Mouse (Mus musculus) Patski (cell line): Measurements from ENCODE around the gene Ostn. TPM values are rescaled to one million over a fixed set of nuclear protein-coding genes. Genes with fewer than 3 reads are reported as not detected.

Experiments used
- ATAC-seq: fragments of 100-300 bp; one replicate; pipeline ENCODE4 v1.8.0; 2021
- CTCF ChIA-PET: fragments of 350-600 bp; sonication (Branson Sonifier 250); formaldehyde crosslinking; loops from one replicate; lab custom pipeline; 2022; ENCODE audit warnings: inconsistent platforms; lab: Charles Lee
- POLR2A ChIA-PET: fragments of 350-600 bp; sonication (Branson Sonifier 250); formaldehyde crosslinking; loops from one replicate; lab custom pipeline; 2022; ENCODE audit warnings: antibody characterized with exemption, inconsistent platforms; lab: Charles Lee
- DNase-seq: peaks from one replicate; pipeline ENCODE4 v3.0.0-alpha.2; 2011; ENCODE audit warnings: low read depth, low spot score
- H3K27me3 ChIP-seq: fragments of 371-371 bp; one replicate; pipeline ENCODE4 v1.5.1; 2021
- CTCF ChIP-seq: fragments of 100-300 bp; IDR thresholded peaks from one replicate; pipeline ENCODE4 v1.5.1; 2021
- in situ Hi-C: fragments of 300-500 bp; cut with MboI; formaldehyde crosslinking; loops from 3 replicates; pipeline ENCODE4 v1.11.1; 2018; ENCODE audit warnings: low pct_unique_long_range_greater_than_20kb, mixed read lengths
- polyA plus RNA-seq: library from polyadenylated mRNA; unstranded; gene quantifications from one replicate; pipeline ENCODE4 v1.2.3, GENCODE M21; 2021

The Ostn gene
- polyA plus RNA-seq, 1 experiment from 2014 or later, result 0.23 TPM

- no peak for DNase-seq
- H3K27me3 ChIP-seq, result peaks cover 7% of the 10 kb centered on the region
- no peak for ATAC-seq
- in situ Hi-C loops, result no loop called here
- no peak for TF ChIP-seq CTCF
- CTCF ChIA-PET, result no interaction called here
- POLR2A ChIA-PET, result interaction anchor here (0.7 kb wide), 1 partner anchor 46 kb away, joined by 4 read pairs; no protein-coding TSS in a partner anchor
Measured at GRCm38 (mm10) chr16:27354464-27354863, 47.2 kb downstream of the Ostn start.

- no peaks in the 10 kb centered on the region for H3K27me3 ChIP-seq
- TF ChIP-seq CTCF, result no peak
- POLR2A ChIA-PET, result no interaction called here
- in situ Hi-C loops, result no loop called here
- DNase-seq, result no peak
- CTCF ChIA-PET, result no interaction called here
- no peak for ATAC-seq
Measured at GRCm38 (mm10) chr16:27360059-27360458, 52.8 kb downstream of the Ostn start.

GRCm38 (mm10) chr16:27370191-27370590 is 62.9 kb downstream of the Ostn start, which contains the start of gene Uts2b:
TSS of gene Uts2b (minus strand) at chr16:27370239.
- in situ Hi-C loops, result no loop called here
- no peak for TF ChIP-seq CTCF
- DNase-seq (no peak), ATAC-seq (no peak)
- no peaks in the 10 kb centered on the region for H3K27me3 ChIP-seq
- POLR2A ChIA-PET, result interaction anchor here (0.6 to 1.0 kb wide), 2 partner anchors 31 to 484 kb away, joined by 3 read pairs; no protein-coding TSS in a partner anchor
- CTCF ChIA-PET, result interaction anchor here (1.0 to 1.2 kb wide), 2 partner anchors 14 to 30 kb away, joined by 3 read pairs; no protein-coding TSS in a partner anchor

DNA sequence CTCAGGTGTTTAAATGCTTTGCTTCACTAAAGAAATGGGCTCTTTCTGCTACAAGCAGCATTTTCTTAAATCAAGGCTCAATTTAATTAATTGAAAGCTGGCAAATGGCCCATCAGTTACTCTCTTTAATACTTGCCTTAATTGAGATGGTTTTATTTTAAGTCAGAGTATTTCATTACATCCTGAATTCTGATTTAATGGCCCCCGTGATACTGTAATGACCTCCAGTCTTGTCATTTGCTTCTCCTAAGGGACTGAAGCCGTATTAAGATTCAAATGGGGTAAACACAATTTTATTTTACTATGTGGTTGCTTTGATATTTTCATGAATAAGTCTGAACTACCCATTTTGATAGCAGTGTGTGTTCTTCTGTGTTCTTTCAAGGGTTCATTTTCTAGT is 63.4 kb downstream of the Ostn start:
- DNase-seq (no peak), ATAC-seq (no peak)
- in situ Hi-C loops, result no loop called here
- H3K27me3 ChIP-seq, result no peaks in the 10 kb centered on the region
- ChIA-PET POLR2A (interaction anchor here (1.0 kb wide), 1 partner anchor 30 kb away, joined by 3 read pairs; no protein-coding TSS in a partner anchor), CTCF (interaction anchor here (1.0 to 1.2 kb wide), 2 partner anchors 14 to 30 kb away, joined by 3 read pairs; no protein-coding TSS in a partner anchor)
- no peak for TF ChIP-seq CTCF

- no peak for DNase-seq
- TF ChIP-seq CTCF, result no peak
- H3K27me3 ChIP-seq, result no peaks in the 10 kb centered on the region
- ATAC-seq, result no peak
- ChIA-PET POLR2A (no interaction called here), CTCF (no interaction called here)
- in situ Hi-C loops, result no loop called here
Measured at GRCm38 (mm10) chr16:27374139-27374538, 66.8 kb downstream of the Ostn start.

- ATAC-seq (peak; percentile 93), DNase-seq (peak; percentile 66)
- in situ Hi-C loops, result no loop called here
- no peaks in the 10 kb centered on the region for H3K27me3 ChIP-seq
- POLR2A ChIA-PET, result no interaction called here
- TF ChIP-seq CTCF, result no peak
- CTCF ChIA-PET, result no interaction called here
Measured at GRCm38 (mm10) chr16:27375318-27375717, 68.0 kb downstream of the Ostn start.

DNA sequence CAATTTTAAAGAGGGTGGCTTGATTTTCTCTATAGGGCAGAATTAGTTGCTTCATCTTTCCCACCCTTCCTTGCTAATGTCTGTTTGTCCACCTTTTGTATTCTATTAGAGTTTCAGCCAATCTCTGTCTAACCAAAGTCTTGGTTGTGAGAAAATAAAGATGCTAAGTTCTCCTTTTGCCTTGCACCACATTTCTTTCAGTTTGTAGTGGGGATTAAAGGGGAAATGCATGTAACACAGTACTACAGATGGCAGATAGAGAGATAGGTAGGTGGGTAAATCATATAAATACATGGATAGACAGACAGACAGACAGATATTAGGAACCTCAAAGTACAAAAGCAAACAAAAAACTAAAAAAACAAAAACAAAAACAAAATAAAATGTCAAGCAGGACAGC is 69.3 kb downstream of the Ostn start:
- ChIA-PET POLR2A (no interaction called here), CTCF (interaction anchor here (1.0 kb wide), 1 partner anchor 10 kb away, joined by 3 read pairs; no protein-coding TSS in a partner anchor)
- in situ Hi-C loops, result no loop called here
- no peaks in the 10 kb centered on the region for H3K27me3 ChIP-seq
- ATAC-seq (no peak), DNase-seq (no peak)
- no peak for TF ChIP-seq CTCF

GRCm38 (mm10) chr16:27382217-27382616 is 74.9 kb downstream of the Ostn start:
- no peak for TF ChIP-seq CTCF
- in situ Hi-C loops, result no loop called here
- no peak for ATAC-seq
- ChIA-PET CTCF (interaction anchor here (1.1 kb wide), 1 partner anchor 9 kb away, joined by 3 read pairs; no protein-coding TSS in a partner anchor), POLR2A (no interaction called here)
- H3K27me3 ChIP-seq, result no peaks in the 10 kb centered on the region
- DNase-seq, result no peak

GRCm38 (mm10) chr16:27384893-27385603 is 77.8 kb downstream of the Ostn start:
- no peak for DNase-seq

GRCm38 (mm10) chr16:27385649-27386048 is 78.4 kb downstream of the Ostn start:
- in situ Hi-C loops, result no loop called here
- CTCF ChIA-PET, result interaction anchor here (1.3 kb wide), 1 partner anchor 120 kb away, joined by 3 read pairs; no protein-coding TSS in a partner anchor

More at GRCm38 (mm10) chr16:27384893-27385603, 77.8 kb downstream of the Ostn start:
- ChIA-PET CTCF (interaction anchor here (1.1 kb wide), 1 partner anchor 14 kb away, joined by 3 read pairs; no protein-coding TSS in a partner anchor), POLR2A (interaction anchor here (0.6 kb wide), 1 partner anchor 56 kb away, joined by 3 read pairs; no protein-coding TSS in a partner anchor)
- in situ Hi-C loops, result no loop called here
- H3K27me3 ChIP-seq, result no peaks in the 10 kb centered on the region
- TF ChIP-seq CTCF, result no peak
- no peak for ATAC-seq

More at GRCm38 (mm10) chr16:27385649-27386048, 78.4 kb downstream of the Ostn start:
- H3K27me3 ChIP-seq, result no peaks in the 10 kb centered on the region
- DNase-seq (no peak), ATAC-seq (no peak)
- POLR2A ChIA-PET, result no interaction called here
- no peak for TF ChIP-seq CTCF
